Mouse (Mus musculus): Measurements from ENCODE around the gene Aldh2.
"Not testable (repeated sequence)": the region's sequence is repeated elsewhere in the genome, so short reads cannot be mapped to it uniquely, and the experiment has no call there.

Aldh2 gene

DNA sequence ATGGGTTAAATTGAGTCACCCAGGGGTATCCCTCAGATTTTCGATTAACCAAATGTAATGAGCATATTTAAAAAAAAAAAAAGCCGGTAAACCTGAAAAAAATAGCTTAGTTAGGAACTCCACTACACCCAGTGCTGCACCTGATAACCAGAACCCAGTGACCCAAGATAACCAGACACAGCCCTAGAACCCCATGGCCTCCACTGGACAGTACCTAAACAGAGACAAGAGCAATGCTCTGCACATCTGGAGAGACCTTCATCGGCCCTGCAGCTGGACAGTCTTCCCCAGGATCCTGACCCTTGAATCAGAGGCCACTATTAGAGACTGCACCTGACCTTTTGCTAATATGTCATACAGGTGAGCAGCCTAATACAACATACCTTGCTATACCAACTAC, 46.5 kb downstream of the Aldh2 start:
- DNase-seq (ENCODE audit: low read depth, low spot score) = no peak

DNA sequence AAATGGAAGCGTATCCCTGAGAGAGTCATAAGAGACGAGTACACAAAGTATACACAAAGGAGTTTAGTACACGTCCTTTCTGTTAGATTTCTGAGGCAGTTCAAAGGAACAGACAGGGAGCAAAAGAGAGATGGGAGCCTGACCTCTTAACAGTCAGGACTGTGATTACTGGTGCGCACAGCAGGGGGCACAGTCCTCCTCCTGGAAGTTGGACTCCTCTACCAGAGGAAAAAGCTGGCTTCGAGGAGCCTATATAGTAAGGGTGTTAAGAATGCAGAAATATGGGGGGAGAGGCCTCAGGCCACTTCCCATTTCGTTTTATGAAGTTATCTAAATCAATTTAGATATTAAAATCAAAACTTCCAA, 47.1 kb downstream of the Aldh2 start:
- DNase-seq (ENCODE audit: low read depth, low spot score) = peak; percentile 61

GRCm38 (mm10) chr5:121545793-121546529, 47.7 kb downstream of the Aldh2 start, which contains the start of gene Mapkapk5:
Mapkapk5 (minus strand) TSS chr5:121545905.
- peak; percentile 98 for DNase-seq (ENCODE audit: low read depth, low spot score)

DNA sequence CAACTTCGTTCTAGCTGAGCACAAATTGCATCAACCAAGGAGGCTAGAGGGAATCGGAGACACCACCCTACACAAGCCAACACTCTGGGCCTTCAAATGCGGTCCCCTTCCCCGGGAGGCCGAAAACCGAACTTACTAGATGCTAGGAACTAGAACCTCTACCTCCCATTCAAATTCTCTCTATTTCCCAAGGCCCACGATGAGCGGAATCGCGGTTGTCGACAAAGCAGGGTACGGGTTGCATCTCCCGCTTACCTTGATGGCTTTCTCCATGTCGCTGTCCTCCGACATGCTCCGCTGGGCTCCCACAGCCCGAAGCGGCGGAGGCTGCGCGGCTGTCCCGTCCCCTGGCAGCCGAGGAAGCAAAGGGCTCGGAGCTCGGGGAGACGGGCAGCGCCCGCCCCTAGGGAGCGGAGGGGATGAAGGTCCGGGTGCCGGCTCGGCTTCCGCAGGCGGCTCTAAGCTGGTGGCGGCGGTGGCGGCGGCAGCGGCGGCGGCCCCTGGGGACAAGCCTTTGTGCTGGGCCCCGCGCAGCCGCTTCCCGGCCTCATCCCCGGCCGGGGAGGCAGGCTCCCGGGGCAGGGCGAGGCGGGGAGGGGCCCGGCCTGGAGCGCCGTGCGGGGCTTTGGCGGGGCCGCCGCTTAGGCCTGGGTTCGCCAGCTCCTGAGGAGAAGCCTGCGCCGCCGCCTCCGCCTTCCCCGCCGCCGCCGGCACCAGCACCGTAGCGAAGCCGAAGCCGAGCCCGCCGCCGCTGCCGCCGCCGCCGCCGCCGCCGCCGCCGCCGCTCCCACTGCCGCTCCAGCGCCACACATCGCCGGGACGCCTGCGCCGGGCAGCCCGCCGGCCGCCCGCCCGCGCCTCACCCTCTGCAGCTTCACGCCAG, 48.5 kb downstream of the Aldh2 start, which contains the start of the genes Adam1a and Gm42878:
Adam1a (minus strand) TSS at position 573 of the 883 bp plus-strand sequence.
Gm42878 (minus strand) TSS at position 573 of the 883 bp plus-strand sequence.
- peak; percentile 25 for DNase-seq (ENCODE audit: low read depth, low spot score)

GRCm38 (mm10) chr5:121543370-121543769, 50.3 kb downstream of the Aldh2 start:
- no peak for DNase-seq (ENCODE audit: low read depth, low spot score)

GRCm38 (mm10) chr5:121541235-121541634, 52.4 kb downstream of the Aldh2 start:
- DNase-seq (ENCODE audit: low read depth, low spot score) = no peak

DNA sequence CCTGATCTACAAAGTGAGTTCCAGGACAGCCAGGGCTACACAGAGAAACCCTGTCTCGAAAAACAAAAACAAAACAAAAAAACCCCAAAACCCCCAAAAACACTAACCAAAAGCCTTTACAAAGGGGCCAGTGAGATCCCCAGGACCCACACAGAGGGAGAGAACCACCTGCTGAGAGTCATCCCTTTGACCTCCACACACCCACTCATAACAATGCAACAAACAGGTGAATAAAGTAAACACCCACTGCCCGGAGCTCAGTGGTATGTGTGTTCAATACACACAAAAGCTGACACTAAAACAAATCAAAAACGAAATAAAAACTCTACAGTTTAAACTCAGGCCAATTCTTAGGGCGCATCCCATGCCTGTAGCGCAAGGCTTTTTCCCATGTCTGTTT, 53.6 kb downstream of the Aldh2 start:
- no peak for DNase-seq (ENCODE audit: low read depth, low spot score)

- no peak for DNase-seq (ENCODE audit: low read depth, low spot score)
These were observed 56.0 kb downstream of the Aldh2 start for GRCm38 (mm10) chr5:121537588-121537987.

- no peak for DNase-seq (ENCODE audit: low read depth, low spot score)
These were observed 56.6 kb downstream of the Aldh2 start for GRCm38 (mm10) chr5:121536921-121537555.

DNA sequence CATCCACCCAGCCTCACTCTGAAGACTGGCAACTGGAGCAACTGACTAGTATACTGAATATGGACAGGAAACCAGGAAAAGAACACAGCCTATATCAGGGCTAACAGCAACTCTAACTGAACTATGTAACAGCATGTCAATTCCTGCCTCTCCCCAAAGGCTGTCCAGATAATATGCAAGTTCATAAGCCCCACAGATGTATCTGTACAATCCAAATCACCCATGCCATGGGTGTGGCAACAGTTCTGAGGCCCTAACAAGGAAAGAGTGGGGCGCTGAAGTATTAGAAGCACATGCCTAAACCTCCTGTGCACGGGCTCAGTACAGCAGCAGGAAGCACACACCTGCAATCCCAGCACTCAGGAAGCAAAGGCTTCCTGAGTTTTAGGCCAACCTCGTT, 58.5 kb downstream of the Aldh2 start:
- DNase-seq (ENCODE audit: low read depth, low spot score) = no peak

DNA sequence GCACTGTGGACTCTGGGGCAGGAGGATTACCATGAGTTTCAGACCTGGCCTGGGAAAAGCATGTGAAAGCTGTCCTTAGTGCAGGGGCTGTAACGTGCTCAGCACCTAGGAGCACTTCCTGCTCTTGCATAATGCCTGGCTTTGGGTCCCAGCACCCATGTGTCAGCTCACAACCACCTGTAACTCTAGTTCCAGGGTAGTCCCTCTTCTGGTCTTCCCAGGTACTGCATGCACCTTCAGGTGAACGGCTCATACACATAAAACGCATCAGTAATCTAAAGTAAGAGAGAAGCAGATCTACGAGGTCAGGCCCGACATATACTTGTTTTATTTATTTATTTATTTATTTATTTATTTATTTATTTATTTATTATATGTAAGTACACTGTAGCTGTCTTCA, 59.1 kb downstream of the Aldh2 start:
- DNase-seq (ENCODE audit: low read depth, low spot score) = peak; percentile 30

GRCm38 (mm10) chr5:121526961-121527360, 66.7 kb downstream of the Aldh2 start:
- DNase-seq (ENCODE audit: low read depth, low spot score) = peak; percentile 12

- no peak for DNase-seq (ENCODE audit: low read depth, low spot score)
These were observed 67.1 kb downstream of the Aldh2 start for GRCm38 (mm10) chr5:121526526-121526925.

DNA sequence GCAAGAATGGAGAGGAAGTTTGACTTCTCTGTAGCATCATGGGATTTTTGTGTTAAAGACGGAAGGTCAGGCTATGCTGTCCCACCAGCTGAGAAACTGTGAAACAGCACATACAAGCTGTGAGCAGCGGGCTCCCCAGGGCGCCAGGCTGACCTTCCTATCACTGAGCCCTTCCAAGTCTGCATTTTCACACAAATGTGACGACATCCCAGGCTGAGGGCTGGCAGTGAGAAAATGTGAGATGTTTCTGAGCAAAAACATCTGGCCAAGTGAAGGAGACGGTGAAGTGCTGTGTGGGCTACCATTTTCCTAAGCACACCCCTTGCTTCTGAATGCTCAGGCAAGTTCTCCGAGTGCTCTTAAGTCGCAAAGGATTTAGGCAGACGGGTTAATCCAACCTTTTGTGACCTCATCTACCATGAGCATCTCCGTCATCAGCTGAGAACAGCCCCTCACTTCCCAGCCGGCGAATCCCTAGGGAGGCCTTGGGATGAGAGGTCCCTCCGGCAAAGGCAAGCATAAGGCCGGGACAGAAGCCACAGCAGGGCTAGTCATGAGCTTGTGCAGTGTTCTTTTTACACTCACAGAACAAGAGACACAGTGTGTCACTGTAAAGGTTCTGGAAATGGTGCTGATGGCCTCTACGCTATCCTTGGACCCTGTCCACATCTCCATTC, 67.7 kb downstream of the Aldh2 start:
- DNase-seq (ENCODE audit: low read depth, low spot score) = no peak

GRCm38 (mm10) chr5:121519758-121520157, 73.9 kb downstream of the Aldh2 start:
- DNase-seq (ENCODE audit: low read depth, low spot score) = not testable (repeated sequence)

DNA sequence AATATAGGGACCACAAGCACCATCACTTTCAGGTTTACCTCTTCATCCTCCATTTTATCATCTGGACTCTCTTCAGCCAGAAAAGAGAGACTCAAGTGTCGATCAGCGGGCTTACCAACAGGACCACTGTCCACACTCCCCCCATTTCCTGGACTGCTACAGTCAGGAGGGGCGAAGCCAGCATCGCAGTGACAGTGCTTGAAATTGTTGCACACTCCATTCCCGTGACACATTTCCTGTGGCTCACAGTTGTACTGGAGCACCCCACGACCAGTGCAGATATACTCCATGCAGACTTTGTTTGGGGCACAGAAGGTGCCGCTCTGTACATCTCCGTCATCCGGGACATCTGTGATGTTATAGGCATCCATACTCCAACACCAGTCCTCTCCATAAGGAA, 74.6 kb downstream of the Aldh2 start:
- no peak for DNase-seq (ENCODE audit: low read depth, low spot score)
